Mouse (Mus musculus): ENCODE measurements around the gene Plbd1. TPM values are rescaled to one million over a fixed set of nuclear protein-coding genes. Genes with fewer than 3 reads are reported as not detected.

The Plbd1 gene
- polyA plus RNA-seq, 1 experiment, result 0.02 TPM

DNA sequence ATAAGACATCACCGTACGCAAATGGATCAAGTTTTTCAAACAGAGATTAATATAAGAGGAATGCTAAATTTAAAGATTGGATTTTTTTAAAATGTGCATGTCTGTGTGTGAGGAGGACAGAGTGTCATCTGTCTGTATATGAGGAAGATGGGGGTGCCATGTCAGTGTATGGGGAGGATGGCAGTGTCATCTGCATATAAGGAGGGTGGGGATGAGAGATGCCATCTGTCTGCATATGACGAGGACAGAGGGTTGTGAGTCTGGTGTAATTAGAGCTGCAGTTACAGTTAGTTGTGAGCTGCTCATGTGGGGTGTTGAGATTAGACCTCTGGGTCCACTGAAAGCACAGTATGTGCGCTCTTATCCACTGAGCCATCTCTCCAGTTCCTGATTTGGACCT is 71.0 kb downstream of the Plbd1 start:
- Histone ChIP-seq H3K4me3 (no peak overlapping the region), H3ac (ENCODE audit: control insufficient read depth, insufficient read length) (no peak overlapping the region), H3K79me2 (ENCODE audit: control insufficient read depth, insufficient read depth) (no peaks in the 10 kb centered on the region), H3K36me3 (ENCODE audit: control insufficient read depth, insufficient read depth) (peaks cover 27% of the 10 kb centered on the region), H3K4me2 (ENCODE audit: low read depth) (no peak overlapping the region), H3K27me3 (ENCODE audit: control insufficient read depth, insufficient read depth, insufficient read length) (no peaks in the 10 kb centered on the region)
- TF ChIP-seq TCF12 (IDR thresholded peaks at IDR 0.05; ENCODE audit: insufficient read depth, poor library complexity, severe bottlenecking), result no peak
- TF ChIP-seq SRF (IDR thresholded peaks at IDR 0.05; ENCODE audit: control insufficient read depth, insufficient read length, low read depth), result no peak
- TF ChIP-seq TCF3 (IDR thresholded peaks at IDR 0.05; ENCODE audit: insufficient read length, low read depth), result no peak
- TF ChIP-seq E2F4 (IDR thresholded peaks at IDR 0.05; ENCODE audit: insufficient read depth), result no peak
- TF ChIP-seq MYOD1 (IDR thresholded peaks at IDR 0.05; ENCODE audit: control insufficient read depth in 1 of 3, insufficient read length in 2 of 3, low read depth in 2 of 3), result no peak
- TF ChIP-seq CEBPB (IDR thresholded peaks at IDR 0.05; ENCODE audit: insufficient read depth, poor library complexity, severe bottlenecking), result no peak
- TF ChIP-seq MAX (IDR thresholded peaks at IDR 0.05; ENCODE audit: low read depth), result no peak
- TF ChIP-seq REST (IDR thresholded peaks at IDR 0.05; ENCODE audit: insufficient read depth, insufficient read length), result no peak
- no peak for TF ChIP-seq MYOG (IDR thresholded peaks at IDR 0.05; ENCODE audit: control insufficient read depth in 1 of 3, insufficient read depth in 1 of 3, insufficient read length in 2 of 3, low read depth in 2 of 3)
- no peak for TF ChIP-seq POLR2A (IDR thresholded peaks at IDR 0.05; ENCODE audit: insufficient read length, low read depth)
- TF ChIP-seq POLR2AphosphoS2 (IDR thresholded peaks at IDR 0.05; ENCODE audit: insufficient read length, low read depth), result no peak
- no peak for TF ChIP-seq USF1 (IDR thresholded peaks at IDR 0.05; ENCODE audit: low read depth)

DNA sequence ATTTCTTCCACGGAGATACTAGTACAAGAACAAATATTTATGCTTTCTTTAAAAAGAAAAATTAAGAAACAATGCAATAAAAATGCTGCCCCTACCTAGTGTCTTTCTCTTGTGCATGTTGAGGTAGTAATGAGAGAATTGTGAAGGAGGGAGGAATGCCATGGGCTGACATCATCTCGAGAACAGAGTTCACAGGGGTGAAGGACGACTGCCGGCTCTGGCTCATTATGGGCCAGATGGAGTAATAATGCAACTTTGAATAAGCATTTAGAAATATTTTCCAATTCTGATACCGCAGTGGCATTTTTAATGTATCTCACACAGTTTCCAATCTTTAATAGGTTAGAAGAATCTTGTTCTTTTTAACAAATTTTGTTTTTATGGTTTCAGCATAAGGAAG is 95.7 kb downstream of the Plbd1 start:
- Histone ChIP-seq H3K4me3 (no peak overlapping the region), H3ac (ENCODE audit: control insufficient read depth, insufficient read length) (no peak overlapping the region), H3K79me2 (ENCODE audit: control insufficient read depth, insufficient read depth) (no peaks in the 10 kb centered on the region), H3K36me3 (ENCODE audit: control insufficient read depth, insufficient read depth) (peaks cover 39% of the 10 kb centered on the region), H3K27me3 (ENCODE audit: control insufficient read depth, insufficient read depth, insufficient read length) (no peaks in the 10 kb centered on the region), H3K4me2 (ENCODE audit: low read depth) (no peak overlapping the region)
- no peak for TF ChIP-seq MAX (IDR thresholded peaks at IDR 0.05; ENCODE audit: low read depth)

Other genes with a start within 250 kb of the Plbd1 start
- gene E330021D16Rik, start 246.4 kb downstream of the Plbd1 start, polyA plus RNA-seq (2012; fragmentation: generic; extraction: Trizol), result not detected
- 11.6 TPM for gene Atf7ip, start 155.8 kb downstream of the Plbd1 start, polyA plus RNA-seq (2012; fragmentation: generic; extraction: Trizol)
- 0.01 TPM for gene Gucy2c, start 119.8 kb upstream of the Plbd1 start, polyA plus RNA-seq (2012; fragmentation: generic; extraction: Trizol)
- gene Hist4h4, start 142.5 kb upstream of the Plbd1 start, polyA plus RNA-seq (2012; fragmentation: generic; extraction: Trizol), result 0.31 TPM
- 254 TPM for gene H2afj, start 146.3 kb upstream of the Plbd1 start, polyA plus RNA-seq (2012; fragmentation: generic; extraction: Trizol)
- 0.10 TPM for gene BC049715, start 165.7 kb upstream of the Plbd1 start, polyA plus RNA-seq (2012; fragmentation: generic; extraction: Trizol)
- gene Wbp11, start 166.3 kb upstream of the Plbd1 start, polyA plus RNA-seq (2012; fragmentation: generic; extraction: Trizol), result 44.6 TPM
- gene Smco3, start 173.5 kb upstream of the Plbd1 start, polyA plus RNA-seq (2012; fragmentation: generic; extraction: Trizol), result 0.12 TPM
- not detected for gene Art4, start 195.8 kb upstream of the Plbd1 start, polyA plus RNA-seq (2012; fragmentation: generic; extraction: Trizol)
- gene Mgp, start 213.9 kb upstream of the Plbd1 start, polyA plus RNA-seq (2012; fragmentation: generic; extraction: Trizol), result 132 TPM

Data from myocyte (in vitro differentiated cells).